Mouse (Mus musculus) retina, embryonic 14.5 days (tissue): ENCODE measurements at regions not wholly inside any gene's neighbourhood (a gene's known extent, or its start where the extent isn't known, plus 50 kb on each side); places are given as distances from the start of the nearest gene placed in this dataset.
A peak's percentile ranks its signal among the peaks of the same experiment; 100 is the strongest.

Experiments used
- DNase-seq: peaks from one replicate; pipeline ENCODE4 v3.0.0-alpha.2; 2015; ENCODE audit warnings: low spot score

DNA sequence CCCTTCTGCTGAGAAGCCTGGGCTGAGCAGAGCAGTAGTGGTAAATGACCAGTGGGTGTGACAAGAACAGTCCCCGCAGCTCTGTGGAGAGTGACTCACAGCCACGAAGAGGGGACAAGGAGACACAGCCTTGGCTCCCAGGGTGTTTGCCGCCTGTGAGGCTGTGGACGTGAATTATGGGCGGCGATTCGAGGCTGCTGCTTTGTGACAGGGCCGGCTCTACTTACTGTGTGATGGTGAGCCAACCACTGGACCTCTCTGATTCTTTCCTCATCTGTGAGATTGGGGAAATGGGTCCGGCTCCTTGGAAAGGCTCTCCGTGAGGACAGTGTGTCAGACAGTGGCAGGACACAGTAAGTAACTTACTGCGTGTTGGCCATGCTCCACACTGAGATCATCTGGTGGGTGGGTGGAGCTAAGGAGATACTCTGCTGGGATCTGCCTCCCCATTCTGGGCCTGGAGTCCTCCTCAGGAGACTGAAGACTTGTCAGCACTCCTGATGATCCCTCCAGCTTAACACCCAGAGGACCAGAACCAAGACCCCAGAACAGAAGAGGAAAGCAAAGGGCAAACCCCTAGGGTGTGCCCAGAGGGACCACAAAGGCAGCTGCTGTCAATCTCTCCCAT lies 233.3 kb upstream of the Tle3 start:
- DNase-seq, result no peak

DNA sequence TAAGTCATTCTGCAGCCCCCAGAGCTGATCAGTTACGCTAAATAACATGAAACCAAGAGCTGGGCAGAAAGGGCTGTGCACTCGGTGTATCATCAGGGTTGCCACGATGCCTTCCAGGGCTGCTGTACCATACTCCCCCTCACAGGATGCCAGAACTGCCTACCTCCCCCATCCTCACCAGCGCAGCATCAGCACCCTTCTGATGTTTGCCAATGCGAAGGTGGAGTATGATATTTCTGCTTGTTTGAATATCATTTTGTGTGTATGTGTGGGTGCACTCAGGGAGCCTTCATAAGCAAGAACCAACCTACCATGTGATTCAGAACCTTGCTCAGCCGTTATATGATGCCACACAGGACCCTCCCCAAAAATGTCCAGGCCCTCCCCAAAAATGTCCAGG lies 229.1 kb upstream of the Tle3 start:
- DNase-seq, result no peak

DNA sequence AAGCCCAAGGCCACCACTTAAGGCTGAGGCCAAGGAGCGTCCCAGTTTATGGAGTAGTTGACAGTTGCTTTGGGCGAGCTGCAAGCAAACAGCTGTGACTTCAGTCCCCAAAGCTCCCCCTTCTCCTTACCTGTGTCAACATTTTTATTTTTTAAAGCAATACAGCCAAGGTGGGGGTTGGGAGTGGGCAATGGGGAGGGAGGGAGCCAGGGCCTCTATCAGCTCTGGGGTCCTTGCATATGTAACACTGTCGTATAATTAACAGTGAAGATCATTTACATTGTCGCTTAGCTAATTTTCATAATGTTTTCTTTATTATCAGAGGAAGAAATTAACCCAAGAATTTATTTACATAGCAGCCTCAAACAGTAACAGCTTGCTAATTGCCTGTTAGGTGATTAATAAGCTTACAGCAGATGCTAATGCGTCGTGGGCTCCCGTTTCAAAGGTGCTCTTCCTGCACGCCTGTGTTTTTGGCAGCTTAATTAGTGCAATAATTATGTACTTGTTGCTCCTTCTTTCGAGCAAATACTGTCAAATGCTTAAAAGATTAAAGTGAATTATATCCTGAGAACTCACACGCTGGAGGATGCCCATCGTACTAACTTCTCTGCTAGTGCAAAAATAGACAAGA lies 227.4 kb upstream of the Tle3 start:
- no peak for DNase-seq

DNA sequence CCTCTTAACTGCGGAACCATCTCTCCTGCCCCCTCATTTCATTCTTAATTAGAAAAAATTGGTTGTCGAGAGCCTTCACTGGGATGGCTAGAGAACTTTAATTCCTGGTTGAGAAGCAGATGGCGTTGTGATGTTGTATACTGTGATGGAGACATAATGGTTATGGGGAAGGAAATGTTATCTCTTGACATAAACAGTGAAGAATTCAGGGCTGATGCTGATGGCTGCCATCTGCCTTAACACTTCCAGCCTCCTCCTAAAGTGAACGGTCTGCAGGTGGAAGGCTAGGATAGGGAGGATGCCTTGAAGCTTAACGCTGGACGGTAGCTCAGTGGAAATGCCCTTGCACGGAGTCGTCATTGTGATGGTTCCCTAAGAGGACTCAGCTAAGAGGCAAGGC lies 226.4 kb upstream of the Tle3 start:
- no peak for DNase-seq

DNA sequence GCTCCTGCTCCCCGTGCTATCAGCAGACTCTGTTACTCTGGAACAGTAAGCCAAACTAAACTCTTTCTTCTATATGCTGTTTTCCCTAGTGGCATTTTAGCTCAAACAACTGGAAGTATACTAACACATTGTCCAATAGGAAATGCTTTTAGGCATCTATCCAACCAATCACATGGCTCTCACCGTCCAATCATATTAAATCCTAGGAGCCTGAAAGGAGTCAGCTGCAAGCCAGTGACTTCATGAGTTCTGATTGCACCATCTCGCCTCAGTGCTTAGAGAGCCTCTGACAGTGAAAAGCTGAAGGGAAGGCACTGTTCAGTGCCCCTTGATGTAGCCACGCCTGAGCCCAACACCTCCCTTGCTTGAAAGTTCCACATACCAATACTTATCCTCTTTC lies 221.0 kb upstream of the Tle3 start:
- no peak for DNase-seq

DNA sequence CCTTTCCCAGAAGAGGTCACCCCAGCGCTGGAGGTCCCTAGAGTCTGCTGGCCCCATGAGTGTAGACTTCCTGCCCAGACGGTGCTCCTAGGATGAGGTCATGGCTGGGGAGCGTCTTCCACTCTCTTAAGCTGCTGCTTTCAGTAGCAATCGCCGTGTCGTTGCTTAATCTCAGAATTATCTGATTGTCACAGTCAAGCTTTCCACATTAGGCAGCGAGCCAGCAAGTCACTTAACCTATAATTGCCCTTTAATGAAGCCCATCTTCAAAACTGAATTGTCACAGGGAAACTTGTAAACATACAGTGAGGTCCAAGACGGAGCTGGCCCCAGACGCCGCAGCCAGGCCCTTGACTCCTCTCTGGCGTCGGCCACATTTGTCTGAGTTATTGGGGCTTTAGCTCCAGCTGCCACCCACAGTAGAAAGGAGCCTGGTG lies 220.2 kb upstream of the Tle3 start:
- DNase-seq, result no peak

DNA sequence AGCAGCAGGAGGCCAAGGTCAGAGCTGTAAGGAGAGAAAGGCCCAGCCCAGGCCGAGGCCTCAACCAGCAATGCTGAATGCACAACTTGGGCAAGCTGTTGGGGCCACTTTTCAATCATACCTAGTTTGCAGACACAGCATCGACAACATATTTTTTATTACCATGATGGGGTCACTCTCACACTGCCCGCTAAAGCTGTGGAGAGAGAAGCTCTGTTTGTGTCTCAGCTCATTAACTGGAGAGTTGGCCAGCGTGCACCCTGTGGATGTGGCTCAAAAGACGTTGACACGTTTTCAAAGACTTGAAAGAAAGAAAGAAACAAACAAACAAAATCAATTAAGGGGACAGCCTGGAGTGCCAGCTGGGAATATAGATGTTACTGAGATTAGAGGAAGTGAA lies 217.4 kb upstream of the Tle3 start:
- DNase-seq, result no peak

DNA sequence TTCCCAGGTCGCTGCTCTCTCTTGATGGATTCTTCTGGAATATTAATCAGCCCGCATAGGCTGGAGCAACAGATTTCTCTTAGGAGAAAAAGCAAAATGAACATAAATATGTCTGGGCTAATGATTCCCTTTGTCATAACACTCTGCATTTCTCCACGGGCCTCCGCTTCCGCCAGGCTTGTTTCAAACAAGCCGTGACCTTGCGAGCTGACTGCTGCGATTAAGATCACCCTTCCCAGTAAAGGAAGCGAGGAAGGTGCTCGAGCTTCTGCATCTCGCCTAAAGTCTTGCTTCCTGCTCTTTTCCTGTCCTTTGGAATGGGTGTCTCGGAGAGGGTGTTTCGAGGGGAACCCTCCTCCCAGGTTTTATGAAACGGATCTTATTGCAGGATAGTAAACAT lies 216.3 kb upstream of the Tle3 start:
- DNase-seq, result no peak

DNA sequence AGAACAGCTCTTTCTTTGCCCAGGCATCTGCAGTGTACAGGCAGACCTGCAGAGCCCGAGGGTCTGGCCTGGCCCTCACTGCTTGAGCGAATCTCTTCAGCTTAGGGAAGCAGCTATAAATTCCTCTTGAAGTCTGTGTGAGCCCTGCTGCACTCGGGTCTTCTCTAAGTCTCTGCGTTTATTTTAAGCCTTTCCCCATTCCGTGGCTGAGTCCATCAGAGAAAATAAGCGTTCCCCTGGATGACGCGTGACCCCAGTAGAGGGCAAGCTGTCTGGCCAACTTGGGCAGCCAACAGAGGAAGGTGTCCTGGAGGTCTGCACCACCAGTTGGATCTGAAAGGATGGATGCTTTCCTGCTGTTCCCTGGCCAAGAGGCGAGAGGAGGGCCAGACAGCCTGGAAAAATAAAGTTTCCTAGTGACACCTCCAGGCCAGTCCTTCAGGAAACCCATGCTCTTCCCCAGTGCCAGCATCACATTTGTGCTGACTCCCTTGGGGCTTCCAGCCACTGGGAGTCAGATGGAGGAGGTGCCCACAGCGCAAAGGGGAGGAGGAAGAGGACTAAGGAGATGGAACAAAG lies 213.9 kb upstream of the Tle3 start:
- DNase-seq, result no peak

DNA sequence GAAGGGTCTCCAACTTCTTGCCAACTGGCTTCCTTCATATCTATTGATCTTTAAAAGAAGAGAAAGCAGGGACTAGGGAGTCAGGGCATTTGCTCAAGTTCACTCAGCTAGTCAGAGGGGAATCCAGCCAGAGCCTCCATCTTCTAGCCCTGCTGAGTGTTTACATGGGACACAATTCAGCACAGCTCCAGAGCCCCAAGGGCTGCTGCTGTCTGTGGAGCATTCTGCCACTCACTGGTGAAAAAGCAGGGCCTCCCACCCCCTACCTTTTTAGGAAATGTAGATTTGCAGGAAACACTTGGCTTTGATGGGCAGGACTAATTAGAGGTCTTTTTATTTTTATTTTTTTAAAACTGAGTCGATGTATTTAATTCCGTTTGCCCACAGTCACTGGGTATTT lies 213.0 kb upstream of the Tle3 start:
- DNase-seq, result no peak

DNA sequence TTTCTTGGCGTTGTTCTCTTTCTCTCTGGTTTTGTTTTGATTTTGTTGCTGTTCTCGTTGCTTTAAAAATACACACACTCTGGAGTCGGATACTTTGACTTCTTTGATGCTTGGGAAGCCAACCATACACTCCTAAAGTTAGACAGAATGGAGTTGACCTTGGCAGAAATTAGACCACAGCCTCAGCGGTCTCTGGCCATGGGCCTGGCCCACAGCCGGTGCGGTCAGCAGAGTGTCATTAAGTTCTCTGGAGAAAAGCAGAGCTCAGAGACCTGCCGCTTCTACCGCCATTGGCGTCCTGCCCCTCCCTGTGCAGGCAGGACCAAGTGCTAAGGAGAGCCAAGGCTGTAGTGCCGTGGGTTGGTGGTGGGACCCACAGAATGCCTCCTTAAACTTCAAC lies 212.6 kb upstream of the Tle3 start:
- DNase-seq, result no peak

DNA sequence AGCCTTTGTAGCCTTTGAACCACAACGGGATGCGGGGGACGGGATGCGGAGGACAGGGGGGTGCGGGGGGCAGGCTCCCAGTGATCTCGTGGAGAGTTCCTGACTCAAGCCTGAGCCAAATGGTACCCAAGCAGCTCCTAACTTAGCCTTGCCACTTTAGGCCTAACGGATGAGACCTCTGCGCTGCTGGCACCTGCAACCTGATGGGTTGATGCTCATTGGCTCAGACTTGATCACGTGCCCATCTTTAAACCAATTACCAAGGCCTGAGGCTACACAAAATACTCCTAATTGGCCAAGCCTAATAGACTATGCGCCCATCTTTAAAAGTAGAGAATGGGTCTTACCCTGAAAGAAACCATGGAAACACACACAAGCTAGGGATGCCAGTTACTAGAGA lies 209.3 kb upstream of the Tle3 start:
- no peak for DNase-seq

DNA sequence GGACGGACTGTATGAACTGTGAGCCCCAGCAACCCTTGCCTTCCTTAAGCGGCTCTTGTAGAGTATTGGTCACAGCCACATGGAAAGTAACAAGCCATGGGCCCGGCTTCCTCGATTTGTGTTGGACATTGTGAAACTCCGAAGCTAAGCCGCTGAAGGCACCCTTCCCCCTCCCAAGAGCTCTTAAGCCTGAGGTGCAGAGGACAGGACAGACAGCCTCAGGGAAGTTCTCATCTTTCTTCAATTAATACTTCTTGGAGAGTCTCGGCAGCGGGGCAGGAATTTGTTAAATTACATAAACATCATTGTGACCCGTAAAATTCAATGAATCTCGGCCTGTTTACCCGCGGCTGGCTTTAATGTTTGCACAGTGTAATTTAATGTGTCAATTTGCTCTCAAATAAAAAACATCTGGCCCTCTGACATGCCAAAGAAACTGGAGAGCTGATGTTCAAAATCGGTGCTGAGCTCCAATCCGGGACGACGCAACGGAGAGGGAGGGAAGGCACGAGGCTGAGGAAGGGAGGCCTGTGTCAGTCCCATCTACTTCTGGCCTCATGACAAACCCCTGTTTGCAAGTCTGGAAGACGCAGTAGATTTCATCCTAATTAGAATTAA lies 208.4 kb upstream of the Tle3 start:
- no peak for DNase-seq

DNA sequence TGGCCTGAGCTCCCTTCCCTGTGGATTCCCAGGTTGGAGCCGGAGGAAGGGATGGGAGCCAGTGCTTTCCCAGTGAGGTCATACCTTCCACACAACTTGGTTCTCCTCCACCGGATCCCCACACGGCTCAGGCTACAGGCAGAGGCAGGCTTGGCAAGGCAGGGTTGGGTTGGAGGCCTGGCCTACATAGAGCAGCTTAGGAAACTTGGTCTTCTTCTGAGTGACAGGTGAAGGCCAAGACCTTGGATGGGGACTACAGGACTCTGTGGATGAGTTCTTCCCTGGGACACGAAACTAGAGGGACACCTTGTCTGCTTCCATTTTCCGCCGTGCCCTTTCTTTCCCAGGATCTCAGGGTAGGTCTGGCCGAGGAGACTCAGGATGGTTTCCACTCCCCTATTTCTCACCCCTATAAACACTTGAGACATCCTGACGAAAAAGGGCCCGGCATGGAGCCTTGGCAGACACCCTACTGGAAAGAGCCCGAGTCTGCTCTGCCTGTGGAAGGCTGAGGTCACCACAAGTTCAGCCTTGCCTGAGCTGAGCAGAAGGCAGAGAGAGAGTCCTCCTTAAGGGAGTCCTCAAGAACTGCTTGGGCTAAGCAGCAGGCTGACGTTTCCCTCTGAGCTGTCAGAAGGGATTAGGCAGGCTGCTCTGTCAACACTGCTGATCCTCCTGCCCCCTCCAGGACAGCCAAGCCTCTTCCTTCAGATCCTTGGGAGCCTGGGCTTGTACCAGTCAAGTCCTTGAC lies 207.5 kb upstream of the Tle3 start:
- peak; percentile 59 for DNase-seq

DNA sequence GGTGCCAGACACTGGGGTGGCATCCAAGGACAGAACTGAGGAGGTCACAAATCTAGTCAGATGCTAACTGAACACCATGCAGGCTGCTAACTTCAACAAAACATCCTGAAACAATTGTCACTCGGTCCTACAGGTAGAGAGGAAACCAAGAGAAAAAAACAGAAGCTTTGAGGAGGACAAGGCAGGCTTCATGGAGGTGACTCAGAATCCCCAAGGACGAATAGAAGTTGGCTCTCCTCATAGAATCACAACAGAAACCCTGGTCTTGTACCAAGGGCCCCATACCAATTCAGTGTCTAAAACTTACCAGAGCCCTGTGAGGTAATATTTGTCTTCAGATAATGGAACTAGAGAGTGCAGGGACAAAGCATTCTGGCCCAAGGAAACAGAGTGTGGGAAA lies 206.1 kb upstream of the Tle3 start:
- no peak for DNase-seq

DNA sequence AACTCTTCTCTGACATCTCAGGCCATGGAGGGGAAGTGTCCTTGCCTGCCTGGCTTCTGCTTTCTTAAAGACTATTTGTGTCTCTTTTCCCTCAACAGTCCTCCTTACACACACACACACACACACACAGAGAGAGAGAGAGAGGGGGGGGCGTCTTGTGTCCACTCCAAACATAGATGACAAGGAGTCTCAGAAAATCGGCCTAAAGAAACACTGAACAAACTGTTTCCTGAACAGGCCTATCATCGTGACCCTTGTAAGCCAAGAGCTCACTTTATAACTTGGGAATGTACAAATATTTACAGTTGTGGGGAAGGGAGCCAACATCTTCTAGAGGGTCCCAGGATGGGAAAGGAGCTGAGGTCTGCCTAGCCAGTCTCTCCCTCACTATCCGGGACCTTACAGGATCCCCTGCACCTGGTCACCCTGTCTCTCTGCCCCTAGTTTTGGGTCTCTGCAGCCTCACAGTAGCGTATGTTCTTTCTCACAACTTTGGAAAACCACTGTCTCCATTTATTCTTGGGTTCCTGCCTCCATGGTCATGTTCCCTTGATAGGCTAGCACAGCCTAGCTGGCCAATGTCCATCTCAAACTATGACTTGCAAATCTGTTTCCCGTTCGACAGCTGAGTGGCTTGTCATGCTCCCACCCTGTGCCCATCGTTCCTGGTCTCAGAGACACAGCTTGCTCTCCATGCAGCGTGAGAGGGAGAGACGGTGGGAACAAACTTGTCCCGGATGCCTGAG lies 204.9 kb upstream of the Tle3 start:
- DNase-seq, result no peak

DNA sequence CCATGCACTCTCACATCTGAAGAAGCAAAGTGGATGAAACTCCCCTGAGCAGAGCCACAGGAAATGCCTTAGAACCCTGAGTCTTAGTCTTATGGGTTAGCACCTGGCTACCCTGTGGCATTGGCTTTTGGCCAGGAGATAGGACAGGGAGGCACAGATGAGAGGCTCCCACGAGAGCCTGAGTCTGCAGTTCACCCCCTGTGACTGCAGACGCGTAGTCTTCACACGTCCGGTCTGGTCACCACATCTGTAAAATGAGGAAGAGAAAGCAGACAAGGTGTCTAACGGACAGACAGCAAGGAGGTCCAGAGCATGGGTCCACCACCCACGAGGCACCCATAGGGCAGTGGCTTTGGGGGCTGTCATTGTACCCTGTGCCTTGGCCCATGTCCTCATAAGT lies 203.2 kb upstream of the Tle3 start:
- DNase-seq, result no peak

DNA sequence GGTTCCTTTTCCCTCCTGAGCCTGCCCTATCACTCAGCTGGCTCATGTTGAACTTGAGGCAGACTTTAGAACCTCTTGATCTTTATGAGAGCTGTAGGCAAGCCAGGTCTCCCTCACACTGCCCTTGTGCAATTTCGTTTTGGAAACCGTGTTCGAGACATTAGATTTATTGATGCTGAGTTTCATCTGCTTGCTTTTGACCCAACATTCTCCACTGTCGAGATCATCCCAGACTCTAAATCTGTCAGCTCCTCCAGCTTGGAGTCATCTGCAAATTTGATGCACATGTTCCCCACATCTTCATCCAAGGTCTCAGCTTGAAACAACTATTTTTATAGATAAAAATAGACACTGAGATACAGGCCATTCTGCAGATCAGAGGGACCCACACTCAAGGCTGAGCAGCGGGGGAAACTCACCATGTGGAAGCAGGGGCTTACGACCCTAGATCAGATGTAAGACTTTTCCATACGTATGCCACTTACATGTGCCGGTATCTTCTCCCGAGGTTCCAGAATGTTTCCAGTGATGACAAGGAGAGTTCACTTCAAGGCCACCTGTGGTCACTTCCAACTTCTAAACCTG lies 202.6 kb upstream of the Tle3 start:
- DNase-seq, result no peak

DNA sequence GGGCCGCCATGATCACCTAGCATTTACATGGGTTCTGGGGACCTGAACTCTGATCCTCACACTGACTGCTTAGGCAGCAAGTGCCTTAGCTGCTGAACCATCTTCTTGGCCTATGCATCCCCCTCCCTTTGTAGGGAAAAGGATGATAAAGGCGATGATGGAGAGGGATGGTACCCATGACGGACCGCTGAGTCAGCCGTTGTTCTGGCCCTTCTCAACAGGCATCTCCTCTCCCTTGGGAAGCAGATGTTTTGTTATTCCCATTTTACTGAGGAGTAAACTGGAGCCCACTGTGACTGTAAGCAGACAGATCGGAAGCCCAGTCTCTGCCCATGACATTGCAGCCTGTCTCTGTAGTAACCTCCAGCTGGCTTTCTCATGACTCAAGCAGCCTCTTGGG lies 201.2 kb upstream of the Tle3 start:
- no peak for DNase-seq

DNA sequence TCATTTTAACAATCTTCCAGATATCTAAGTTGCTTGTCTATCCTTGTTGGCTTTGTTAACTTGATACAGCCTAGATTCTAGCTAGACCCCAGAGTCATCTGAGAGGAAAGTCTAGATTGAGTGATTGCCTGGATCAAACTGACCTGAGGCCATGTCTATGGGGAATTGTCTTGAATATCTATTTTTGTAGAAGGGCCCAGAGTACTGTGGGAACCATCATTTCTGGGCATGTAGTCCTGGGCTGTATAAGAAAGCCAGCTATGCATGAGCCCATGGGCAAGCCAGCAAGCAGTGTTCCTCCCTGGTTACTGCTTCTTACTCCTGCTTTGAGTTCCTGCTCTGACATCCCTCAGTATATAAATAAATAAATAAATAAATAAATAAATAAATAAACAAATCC lies 199.7 kb upstream of the Tle3 start:
- no peak for DNase-seq

DNA sequence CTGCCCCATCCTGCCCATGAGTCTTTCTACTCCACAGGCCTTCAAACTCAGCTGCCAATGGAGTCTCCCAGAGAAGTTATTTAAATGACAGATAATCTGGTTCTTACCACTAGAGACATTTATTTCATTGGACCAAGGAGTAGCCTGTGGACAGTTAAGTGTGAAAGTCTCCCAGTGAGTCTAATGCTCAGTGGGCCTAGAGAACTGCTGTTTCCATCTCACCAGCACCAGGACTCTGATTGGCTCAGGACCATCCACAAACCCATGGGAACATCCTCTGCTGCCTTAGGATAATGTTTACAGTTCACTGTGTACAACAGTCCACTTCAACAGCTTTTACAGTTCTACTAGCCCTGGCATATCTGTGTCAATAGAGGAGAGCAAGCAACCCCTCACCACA lies 198.6 kb upstream of the Tle3 start:
- no peak for DNase-seq

DNA sequence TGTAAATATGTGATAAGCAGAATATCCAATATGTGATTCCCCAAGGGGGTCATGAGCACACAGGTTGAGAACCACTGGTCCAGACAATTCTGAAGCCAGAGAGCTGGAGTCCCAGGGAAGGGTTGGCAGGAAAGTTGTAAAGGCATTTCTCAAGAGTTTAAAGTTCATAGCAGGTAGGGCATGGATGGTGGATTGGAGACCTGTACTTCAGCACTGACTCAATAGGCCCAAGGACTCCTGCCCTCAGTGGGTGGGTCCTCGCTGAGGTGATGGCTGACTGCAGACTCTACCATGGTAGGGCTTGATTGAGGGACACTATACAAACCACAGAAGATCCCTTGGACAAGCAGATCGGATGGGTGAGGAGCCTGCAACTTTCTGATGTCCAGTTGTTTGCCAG lies 196.8 kb upstream of the Tle3 start:
- no peak for DNase-seq
